Mouse (Mus musculus): ENCODE measurements around the gene Dock6.

DNA sequence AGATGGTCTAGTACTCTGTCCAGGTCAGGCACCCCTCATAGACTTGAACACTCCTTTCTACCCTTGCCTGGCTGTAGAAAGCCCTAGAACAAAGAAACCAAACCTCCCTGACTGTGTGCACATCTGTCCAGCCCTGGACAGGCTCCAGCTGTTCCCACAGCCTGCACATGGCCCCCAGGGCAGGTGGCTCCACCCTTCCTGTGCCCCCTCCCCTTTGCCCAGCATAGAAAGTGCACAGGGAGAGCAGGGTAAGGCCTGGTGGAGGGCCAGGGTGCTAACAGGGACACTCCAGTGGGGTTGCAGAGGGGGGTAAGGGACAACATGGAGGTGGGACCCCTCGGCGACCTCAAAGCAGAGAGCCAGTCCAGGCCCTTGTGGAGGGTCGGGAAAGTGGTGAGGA, 56.2 kb downstream of the Dock6 start:
- TF ChIP-seq CTCF (IDR thresholded peaks at IDR 0.05; ENCODE audit: extremely low read depth, insufficient read depth, insufficient read length, insufficient replicate concordance) (no peak), POLR2A (IDR thresholded peaks at IDR 0.05; ENCODE audit: low read depth, low read length) (no peak)
